Mouse (Mus musculus) subcutaneous adipose tissue, adult 2 months (tissue): ENCODE data around the gene Trip4. TPM values are rescaled to one million over a fixed set of nuclear protein-coding genes. Genes with fewer than 3 reads are reported as not detected.

Experiments used
- polyA plus RNA-seq: library from polyadenylated mRNA; depleted of rRNA; stranded (reverse); fragments of >200 nt; gene quantifications from 2 replicates; pipeline ENCODE4 v1.2.3, GENCODE M21; 2012; ENCODE audit warnings: low replicate concordance; rRNA removed

Gene Trip4
- 12.3 and 14.5 TPM in 2 replicates for polyA plus RNA-seq

DNA sequence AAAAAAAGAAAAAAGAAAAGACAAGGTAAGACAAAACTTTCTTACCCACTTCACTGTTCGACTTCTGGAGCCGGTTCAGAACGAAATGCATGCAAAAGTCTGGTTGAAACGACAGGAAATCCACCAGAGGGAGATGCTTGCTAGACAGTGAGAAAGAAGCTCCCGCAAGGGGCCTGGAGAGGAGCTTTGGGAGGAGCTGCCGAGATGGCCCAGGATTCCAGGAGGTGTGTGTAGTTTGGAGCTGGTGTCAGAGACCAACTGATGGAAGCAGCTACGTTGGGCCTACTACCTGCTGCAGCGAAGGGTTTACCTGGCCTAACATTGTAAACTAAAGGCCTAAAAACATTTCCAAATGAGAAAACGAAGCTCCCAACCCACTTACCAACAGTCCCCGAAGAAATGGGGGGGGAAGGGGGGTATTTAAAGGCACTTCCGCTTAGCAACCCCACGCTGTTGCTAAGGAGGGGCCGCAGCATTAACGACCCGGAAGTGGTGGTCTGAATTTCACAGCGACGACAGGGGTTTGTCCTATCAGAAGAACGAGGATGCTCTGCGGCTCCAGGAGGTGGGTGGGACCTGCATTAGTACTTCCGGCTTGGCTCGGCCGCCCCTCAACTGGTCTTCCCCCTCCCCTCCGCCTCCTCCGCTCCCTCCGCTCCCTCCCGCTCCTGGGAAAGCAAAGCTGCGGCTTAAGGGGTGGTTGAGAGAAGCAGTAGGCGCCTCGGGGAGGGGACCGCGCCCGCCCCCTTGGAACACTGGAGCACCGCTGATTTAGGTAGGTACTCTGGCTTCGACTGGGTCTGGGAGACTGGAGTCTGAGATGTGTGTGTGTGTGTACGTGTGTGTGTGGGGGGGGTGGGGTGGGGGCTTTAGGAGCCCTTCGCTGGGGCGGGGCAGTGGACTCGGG lies at the start of gene Trip4, which contains the start of gene Csnk1g1:
Trip4 (minus strand) TSS at position 401 of the 907 bp plus-strand sequence.
Csnk1g1 (plus strand) TSS at position 531 of the 907 bp plus-strand sequence.

DNA sequence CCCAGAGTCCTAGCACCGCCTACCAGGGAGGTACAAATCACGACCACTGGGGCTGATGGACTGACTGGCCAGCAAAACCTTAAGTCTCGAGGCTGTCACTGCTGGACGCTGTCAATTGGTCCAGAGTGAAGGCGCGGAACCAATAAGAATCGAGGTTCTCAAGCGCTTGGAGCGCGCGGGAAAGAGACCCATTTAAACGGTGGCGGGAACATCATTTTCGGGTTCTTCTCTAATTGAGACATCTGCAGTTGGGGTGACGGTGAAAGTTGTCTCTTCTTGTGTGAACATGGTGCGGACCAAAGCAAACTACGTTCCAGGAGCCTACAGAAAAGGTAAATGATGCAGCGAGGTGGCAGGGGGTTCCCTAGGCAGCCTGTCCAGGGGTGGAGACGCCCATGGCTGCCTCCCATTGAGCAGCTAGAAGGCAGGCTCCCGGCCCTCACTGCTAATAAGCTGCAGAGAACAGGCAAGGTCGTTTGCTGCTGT lies 18.4 kb downstream of the Trip4 start, which contains the start of gene Pclaf:
Pclaf (plus strand) TSS at position 95 of the 486 bp plus-strand sequence.

DNA sequence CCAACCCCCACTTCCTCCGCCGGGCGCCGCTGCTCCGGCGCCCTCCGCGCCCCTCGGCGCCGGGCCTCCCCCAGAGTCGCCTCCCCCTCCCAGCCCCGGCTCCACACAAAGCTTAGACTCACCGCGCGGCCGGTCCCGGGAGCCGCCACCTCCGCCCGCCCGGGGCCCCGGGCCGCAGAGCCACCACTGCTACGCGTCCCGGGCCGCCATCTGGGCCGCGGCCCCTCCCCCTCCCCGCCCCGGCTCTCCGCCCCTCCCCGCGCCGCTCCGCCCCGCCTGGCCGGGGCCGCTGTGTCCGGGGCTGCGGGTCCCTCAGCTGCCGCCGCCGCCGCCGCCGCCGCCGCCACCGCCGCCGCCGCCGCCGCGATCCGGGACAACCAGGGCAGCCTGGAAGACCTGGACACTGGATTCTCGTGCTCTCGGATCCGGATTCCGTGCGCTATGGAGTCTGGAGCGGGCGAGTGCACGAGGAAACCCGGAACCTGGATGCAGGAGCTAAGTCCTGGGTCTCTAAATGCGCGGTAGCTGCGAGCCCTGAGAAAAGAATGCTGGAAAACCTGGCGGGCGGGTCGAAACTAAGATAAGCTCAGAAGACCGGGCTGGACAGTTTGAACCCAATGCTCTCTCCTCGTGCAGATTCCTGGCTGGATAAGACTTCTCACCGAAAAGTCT lies 81.1 kb downstream of the Trip4 start, which contains the start of gene Zfp609:
Zfp609 (minus strand) TSS at position 221 of the 672 bp plus-strand sequence.

Other genes with a start within 250 kb of the Trip4 start
- gene Oaz2, start 240.8 kb downstream of the Trip4 start, polyA plus RNA-seq, result 133 and 140 TPM in 2 replicates
- gene Zfp609, start 81.2 kb downstream of the Trip4 start, polyA plus RNA-seq, result 7.5 and 12.5 TPM in 2 replicates
- gene Pclaf, start 18.6 kb downstream of the Trip4 start, polyA plus RNA-seq, result 0.34 and 9.4 TPM in 2 replicates
- 4.9 and 9.0 TPM in 2 replicates for gene Csnk1g1, start 130 bp upstream of the Trip4 start, polyA plus RNA-seq
- 202 and 333 TPM in 2 replicates for gene Ppib, start 151.4 kb upstream of the Trip4 start, polyA plus RNA-seq
- gene Snx22, start 160.9 kb upstream of the Trip4 start, polyA plus RNA-seq, result 1.6 and 3.5 TPM in 2 replicates
- gene Snx1, start 217.8 kb upstream of the Trip4 start, polyA plus RNA-seq, result 52.9 and 78.0 TPM in 2 replicates
- 16.5 and 17.4 TPM in 2 replicates for gene Ciao2a, start 217.8 kb upstream of the Trip4 start, polyA plus RNA-seq
- gene Dapk2, start 249.4 kb upstream of the Trip4 start, polyA plus RNA-seq, result 9.2 and 11.8 TPM in 2 replicates